In genomic region chr4:151326971-151327686, GRCm38 (mm10) we compare ENCODE assay signal across 26 mouse cellular contexts.
DNase-seq lines count a peak whose midpoint lies in the region; ATAC-seq and TF ChIP-seq lines count a peak whose summit lies in the region.
"Had no signal": no experiment of that assay in that cellular context is flagged by ENCODE, and none has a peak within 500 bp of the region (broad histone marks: within the 10 kb centered on the region; RNA-seq: fewer than 3 reads in every experiment).

No protein-coding gene starts in this region.

- 0 out of 2 replicates have a peak, but pooled peaks cover 4% of the 10 kb centered on the region for H3K4me1 ChIP-seq in forebrain, postnatal 0 days (ENCODE audit: insufficient read depth)
- H3K4me1 ChIP-seq in forebrain, embryonic 13.5 days = peaks cover 3% of the 10 kb centered on the region
- peaks cover 6% of the 10 kb centered on the region; the same call in 1 of the 2 replicates for H3K4me1 ChIP-seq in stomach, embryonic 15.5 days
- H3K4me1 ChIP-seq in stomach, postnatal 0 days (replicated peaks; ENCODE audit: control insufficient read depth, insufficient read depth) = no peaks in the 10 kb centered on the region
- H3K4me1 ChIP-seq: limb, embryonic 13.5 days; lung, embryonic 15.5 days; neural tube, embryonic 12.5 days had no signal

- H3K4me3 ChIP-seq in forebrain, postnatal 0 days (ENCODE audit: low read depth, low read length) = no peak overlapping the region
- no peak overlapping the region for H3K4me3 ChIP-seq in forebrain, embryonic 13.5 days
- no peak overlapping the region for H3K4me3 ChIP-seq in stomach, embryonic 15.5 days (replicated peaks)
- H3K4me3 ChIP-seq in stomach, postnatal 0 days (ENCODE audit: low read depth, low read length) = no peak overlapping the region
- H3K4me3 ChIP-seq: heart, embryonic 10.5 days; heart, embryonic 15.5 days; hindbrain, embryonic 13.5 days; left cerebral cortex, adult 2 months; limb, embryonic 13.5 days; lung, embryonic 15.5 days; midbrain, embryonic 10.5 days; neural tube, embryonic 12.5 days had no signal

- no peak overlapping the region for H3K9ac ChIP-seq in forebrain, postnatal 0 days
- no peak overlapping the region for H3K9ac ChIP-seq in forebrain, embryonic 13.5 days
- H3K9ac ChIP-seq in stomach, embryonic 15.5 days = no peak overlapping the region
- H3K9ac ChIP-seq in stomach, postnatal 0 days (ENCODE audit: low read length) = no peak overlapping the region
- H3K9ac ChIP-seq: heart, embryonic 15.5 days; hindbrain, embryonic 13.5 days; limb, embryonic 13.5 days; lung, embryonic 15.5 days; neural tube, embryonic 12.5 days had no signal

- H3K27me3 ChIP-seq in forebrain, postnatal 0 days (ENCODE audit: insufficient read depth, low read length) = peaks cover 4% of the 10 kb centered on the region; the same call in 1 of the 2 replicates
- no peaks in the 10 kb centered on the region for H3K27me3 ChIP-seq in forebrain, embryonic 13.5 days
- no peaks in the 10 kb centered on the region for H3K27me3 ChIP-seq in stomach, embryonic 15.5 days (replicated peaks)
- H3K27me3 ChIP-seq in stomach, postnatal 0 days (ENCODE audit: control insufficient read depth, insufficient read depth, low read length) = no peaks in the 10 kb centered on the region; the same call in 1 of the 2 replicates
- H3K27me3 ChIP-seq: heart, embryonic 15.5 days; hindbrain, embryonic 13.5 days; lung, embryonic 15.5 days; neural tube, embryonic 12.5 days had no signal

- ATAC-seq in forebrain, postnatal 0 days = peak; percentile 34; the same call in 1 of the 2 replicates
- ATAC-seq in forebrain, embryonic 13.5 days = no peak
- no peak for ATAC-seq in stomach, embryonic 15.5 days (ENCODE audit: insufficient read depth, low FRiP score, low read depth)
- ATAC-seq in stomach, postnatal 0 days (ENCODE audit: low FRiP score, low TSS enrichment) = no peak
- ATAC-seq: forebrain, embryonic 14.5 days; intestine, postnatal 0 days had no signal

- H3K4me2 ChIP-seq in forebrain, postnatal 0 days (ENCODE audit: low read depth) = no peak overlapping the region
- no peak overlapping the region for H3K4me2 ChIP-seq in forebrain, embryonic 13.5 days
- H3K4me2 ChIP-seq in stomach, embryonic 15.5 days = no peak overlapping the region
- no peak overlapping the region for H3K4me2 ChIP-seq in stomach, postnatal 0 days (replicated peaks; ENCODE audit: low read depth)
- H3K4me2 ChIP-seq: heart, embryonic 15.5 days; hindbrain, embryonic 13.5 days; limb, embryonic 13.5 days; liver, embryonic 11.5 days; lung, embryonic 15.5 days; neural tube, embryonic 12.5 days had no signal

- 84% methylated on average over 8 of the region's 8 CpGs for WGBS in forebrain, postnatal 0 days
- WGBS in forebrain, embryonic 13.5 days = 93% methylated on average over 8 of the region's 8 CpGs
- 79% methylated on average over 8 of the region's 8 CpGs for WGBS in stomach, embryonic 15.5 days
- 78% methylated on average over 8 of the region's 8 CpGs for WGBS in stomach, postnatal 0 days

- no peaks in the 10 kb centered on the region for H3K36me3 ChIP-seq in forebrain, postnatal 0 days (ENCODE audit: insufficient read depth)
- no peaks in the 10 kb centered on the region for H3K36me3 ChIP-seq in forebrain, embryonic 13.5 days (ENCODE audit: poor library complexity, severe bottlenecking)
- no peaks in the 10 kb centered on the region for H3K36me3 ChIP-seq in stomach, embryonic 15.5 days
- no peaks in the 10 kb centered on the region for H3K36me3 ChIP-seq in stomach, postnatal 0 days (ENCODE audit: control insufficient read depth, insufficient read depth, low read length)
- H3K36me3 ChIP-seq: heart, embryonic 10.5 days; heart, embryonic 15.5 days; hindbrain, embryonic 13.5 days; limb, embryonic 13.5 days; lung, embryonic 15.5 days; midbrain, embryonic 10.5 days; neural tube, embryonic 12.5 days had no signal

- no peaks in the 10 kb centered on the region for H3K9me3 ChIP-seq in forebrain, postnatal 0 days (ENCODE audit: low read length)
- H3K9me3 ChIP-seq in forebrain, embryonic 13.5 days (replicated peaks) = no peaks in the 10 kb centered on the region
- H3K9me3 ChIP-seq in stomach, embryonic 15.5 days = no peaks in the 10 kb centered on the region
- no peaks in the 10 kb centered on the region for H3K9me3 ChIP-seq in stomach, postnatal 0 days (ENCODE audit: control insufficient read depth, low read length)
- H3K9me3 ChIP-seq: heart, embryonic 10.5 days; heart, embryonic 15.5 days; hindbrain, embryonic 13.5 days; limb, embryonic 13.5 days; lung, embryonic 15.5 days; midbrain, embryonic 10.5 days; neural tube, embryonic 12.5 days had no signal

- no peak for TF ChIP-seq CTCF in forebrain, postnatal 0 days (IDR thresholded peaks at IDR 0.05; ENCODE audit: low read depth)
- TF ChIP-seq CTCF in stomach, postnatal 0 days (IDR thresholded peaks at IDR 0.05; ENCODE audit: low read depth) = no peak

- peak; percentile 54 for DNase-seq in forebrain, postnatal 0 days
- peak; percentile 17 to 70 for DNase-seq in layer of hippocampus, postnatal 14 days (ENCODE audit: low spot score in 2 of 2)
- no peak for DNase-seq in layer of hippocampus, postnatal 36 days
- no peak for DNase-seq in stomach, postnatal 0 days (ENCODE audit: low spot score)
- no peak for DNase-seq in heart, postnatal 4 days
- DNase-seq: adrenal gland, postnatal 25 days; B cell, adult 2 months; cerebellum, adult 8-10 months; gastrocnemius, postnatal 25 days; heart, adult 11 months; kidney, adult 9 months; kidney, postnatal 10 days; thymus, postnatal 14 days had no signal

- no peak for TF ChIP-seq EP300 in stomach, postnatal 0 days (optimal IDR thresholded peaks at IDR 0.05)

- no peak overlapping the region for H3K27ac ChIP-seq in forebrain, postnatal 0 days (ENCODE audit: low read depth, low read length)
- no peak overlapping the region for H3K27ac ChIP-seq in forebrain, embryonic 13.5 days
- H3K27ac ChIP-seq in stomach, embryonic 15.5 days = peak overlapping the region; percentile 13; the same call in 1 of the 2 replicates
- no peak overlapping the region for H3K27ac ChIP-seq in stomach, postnatal 0 days (replicated peaks)
- H3K27ac ChIP-seq: heart, embryonic 10.5 days; heart, embryonic 15.5 days; hindbrain, embryonic 13.5 days; left cerebral cortex, adult 2 months; limb, embryonic 13.5 days; lung, embryonic 15.5 days; midbrain, embryonic 10.5 days; neural tube, embryonic 12.5 days had no signal

Comparison
In these comparisons a context has a peak if more than half of its experiments do, and no peak if none do; other contexts are left out.
1. DNase-seq: peak in forebrain, postnatal 0 days (single experiment) and layer of hippocampus, postnatal 14 days (2 of 2); none in layer of hippocampus, postnatal 36 days (0 of 2), stomach, postnatal 0 days (single experiment) and heart, postnatal 4 days (single experiment).